In genomic region chr17:62310059-62310458, GRCm38 (mm10) we compare ENCODE assay signal across 12 mouse cellular contexts.
DNase-seq lines count a peak whose midpoint lies in the region; ATAC-seq and TF ChIP-seq lines count a peak whose summit lies in the region.
"Had no signal": no experiment of that assay in that cellular context is flagged by ENCODE, and none has a peak within 500 bp of the region (broad histone marks: within the 10 kb centered on the region; RNA-seq: fewer than 3 reads in every experiment).

No protein-coding gene starts in this region.

- TF ChIP-seq EP300 in heart, adult 2 months (IDR thresholded peaks at IDR 0.05; ENCODE audit: insufficient read depth, low read depth, low read length): no peak
- no peak for TF ChIP-seq EP300 in liver, embryonic 14.5 days (IDR thresholded peaks at IDR 0.05; ENCODE audit: low read depth)

- no peaks in the 10 kb centered on the region for H3K9me3 ChIP-seq in liver, embryonic 14.5 days (ENCODE audit: control insufficient read depth, low read length)
- peaks cover 3% of the 10 kb centered on the region; the same call in 1 of the 2 replicates for H3K9me3 ChIP-seq in E14TG2a.4 (ENCODE audit: low read length)
- H3K9me3 ChIP-seq: midbrain, embryonic 15.5 days; neural tube, embryonic 15.5 days had no signal

- no peak overlapping the region for H3K27ac ChIP-seq in heart, adult 2 months
- H3K27ac ChIP-seq in liver, embryonic 14.5 days: no peak overlapping the region
- H3K27ac ChIP-seq: midbrain, embryonic 15.5 days; neural tube, embryonic 15.5 days had no signal

- 41% methylated on average over 3 of the region's 3 CpGs for WGBS in heart, adult 2 months
- WGBS in liver, embryonic 14.5 days (ENCODE audit: insufficient replicate concordance): 33% methylated on average over 3 of the region's 3 CpGs

- no peaks in the 10 kb centered on the region for H3K36me3 ChIP-seq in heart, adult 2 months (ENCODE audit: control insufficient read depth, insufficient read depth, low read length)
- H3K36me3 ChIP-seq in liver, embryonic 14.5 days (replicated peaks; ENCODE audit: control insufficient read depth, insufficient read depth, low read depth): no peaks in the 10 kb centered on the region
- no peaks in the 10 kb centered on the region for H3K36me3 ChIP-seq in E14TG2a.4 (ENCODE audit: insufficient read depth, low read length)
- H3K36me3 ChIP-seq: G1E; midbrain, embryonic 15.5 days; neural tube, embryonic 15.5 days had no signal

- no peaks in the 10 kb centered on the region for H3K4me1 ChIP-seq in heart, adult 2 months (ENCODE audit: control insufficient read depth, insufficient read depth, low read length)
- no peaks in the 10 kb centered on the region for H3K4me1 ChIP-seq in liver, embryonic 14.5 days (replicated peaks; ENCODE audit: control insufficient read depth in 2 of 2, insufficient read depth in 2 of 2, low read length in 1 of 2)
- H3K4me1 ChIP-seq in E14TG2a.4 (replicated peaks; ENCODE audit: low read depth, low read length): no peaks in the 10 kb centered on the region
- H3K4me1 ChIP-seq: midbrain, embryonic 15.5 days; neural tube, embryonic 15.5 days had no signal

- ATAC-seq in liver, embryonic 14.5 days (ENCODE audit: insufficient read depth): no peak
- ATAC-seq: midbrain, embryonic 15.5 days had no signal

- intact Hi-C loops in heart, adult 2 months (cut with DNase I): no loop called here

- TF ChIP-seq CTCF in heart, adult 2 months (IDR thresholded peaks at IDR 0.05): peak; percentile 52
- TF ChIP-seq CTCF in liver, embryonic 14.5 days (IDR thresholded peaks at IDR 0.05; ENCODE audit: low read depth): peak; percentile 43
- TF ChIP-seq CTCF in E14TG2a.4 (conservative IDR thresholded peaks at IDR 0.05; ENCODE audit: low read length): peak; percentile 53

- no peak overlapping the region for H3K4me3 ChIP-seq in heart, adult 2 months
- no peak overlapping the region for H3K4me3 ChIP-seq in liver, embryonic 14.5 days (ENCODE audit: insufficient read depth in 1 of 2, low read depth in 2 of 2, low read length in 2 of 2)
- H3K4me3 ChIP-seq in E14TG2a.4 (replicated peaks; ENCODE audit: low read length): no peak overlapping the region
- H3K4me3 ChIP-seq: midbrain, embryonic 15.5 days; neural tube, embryonic 15.5 days had no signal

- no peak for DNase-seq in heart, adult 2 months
- DNase-seq in heart, postnatal 4 days: no peak
- DNase-seq in liver, embryonic 14.5 days (ENCODE audit: low read depth in 3 of 3, low spot score in 3 of 3): no peak
- DNase-seq in liver: no peak
- peak; percentile 7 to 27 for DNase-seq in adrenal gland, postnatal 36 days
- DNase-seq in natural killer cell, adult 2 months (ENCODE audit: low spot score in 2 of 2): no peak
- no peak for DNase-seq in cerebellum, postnatal 4 days (ENCODE audit: low spot score in 2 of 2)
- DNase-seq: heart, adult 18-20 months had no signal

- H3K9ac ChIP-seq in heart, adult 2 months (ENCODE audit: low read depth, low read length): no peak overlapping the region
- H3K9ac ChIP-seq in liver, embryonic 14.5 days (replicated peaks): no peak overlapping the region
- H3K9ac ChIP-seq: midbrain, embryonic 15.5 days; neural tube, embryonic 15.5 days had no signal

- H3K27me3 ChIP-seq in heart, adult 2 months (ENCODE audit: control insufficient read depth, insufficient read depth, low read length): no peaks in the 10 kb centered on the region
- no peaks in the 10 kb centered on the region for H3K27me3 ChIP-seq in liver, embryonic 14.5 days (ENCODE audit: control insufficient read depth, insufficient read depth, low read length)
- H3K27me3 ChIP-seq in E14TG2a.4 (ENCODE audit: insufficient read depth, low read length): no peaks in the 10 kb centered on the region
- H3K27me3 ChIP-seq: midbrain, embryonic 15.5 days; neural tube, embryonic 15.5 days had no signal

- no peak for TF ChIP-seq POLR2A in heart, adult 2 months (IDR thresholded peaks at IDR 0.05; ENCODE audit: insufficient read depth, low read depth, low read length)

- H3K79me2 ChIP-seq in heart, adult 2 months (replicated peaks; ENCODE audit: control insufficient read depth, insufficient read depth, low read length): no peaks in the 10 kb centered on the region

- H3K4me2 ChIP-seq in liver, embryonic 14.5 days (ENCODE audit: low read depth): no peak overlapping the region
- H3K4me2 ChIP-seq: midbrain, embryonic 15.5 days; neural tube, embryonic 15.5 days had no signal

Comparison
In these comparisons a context has a peak if more than half of its experiments do, and no peak if none do; other contexts are left out.
1. DNase-seq: peak in adrenal gland, postnatal 36 days (2 of 2); none in heart, adult 2 months (0 of 2), heart, postnatal 4 days (single experiment), liver, embryonic 14.5 days (0 of 3), liver (single experiment), natural killer cell, adult 2 months (0 of 2) and cerebellum, postnatal 4 days (0 of 2).
2. Peak in every context shown above with its lines, with median percentiles within 50 percentile points of each other: CTCF ChIP-seq.